Mouse (Mus musculus): Measurements from ENCODE around the gene Ctla4. TPM values are rescaled to one million over a fixed set of nuclear protein-coding genes. Genes with fewer than 3 reads are reported as not detected.

Ctla4 gene
- polyA plus RNA-seq, 1 experiment from 2014 or later, result not detected

DNA sequence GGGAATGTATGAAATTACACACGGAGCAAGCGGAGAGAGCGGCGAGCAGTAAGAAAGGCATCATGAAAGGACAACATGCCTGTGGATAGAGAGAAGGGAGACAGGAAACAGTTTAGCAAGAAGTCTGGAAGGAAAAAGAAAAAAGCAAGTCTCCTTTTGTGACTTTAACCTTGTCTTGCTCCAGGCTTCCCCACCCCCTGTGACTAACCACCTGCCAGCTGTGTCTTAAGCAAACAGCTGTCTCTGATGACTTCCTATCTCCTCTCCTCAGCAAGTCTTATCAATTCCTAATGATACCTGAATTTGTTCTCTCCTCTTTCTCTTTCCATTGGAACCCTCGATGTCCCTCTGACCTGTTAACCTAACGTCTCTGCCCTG, 34.0 kb upstream of the Ctla4 start:
- WGBS, result 79% methylated on average over 6 of the region's 6 CpGs
- DNase-seq (ENCODE audit: low spot score), result no peak

DNA sequence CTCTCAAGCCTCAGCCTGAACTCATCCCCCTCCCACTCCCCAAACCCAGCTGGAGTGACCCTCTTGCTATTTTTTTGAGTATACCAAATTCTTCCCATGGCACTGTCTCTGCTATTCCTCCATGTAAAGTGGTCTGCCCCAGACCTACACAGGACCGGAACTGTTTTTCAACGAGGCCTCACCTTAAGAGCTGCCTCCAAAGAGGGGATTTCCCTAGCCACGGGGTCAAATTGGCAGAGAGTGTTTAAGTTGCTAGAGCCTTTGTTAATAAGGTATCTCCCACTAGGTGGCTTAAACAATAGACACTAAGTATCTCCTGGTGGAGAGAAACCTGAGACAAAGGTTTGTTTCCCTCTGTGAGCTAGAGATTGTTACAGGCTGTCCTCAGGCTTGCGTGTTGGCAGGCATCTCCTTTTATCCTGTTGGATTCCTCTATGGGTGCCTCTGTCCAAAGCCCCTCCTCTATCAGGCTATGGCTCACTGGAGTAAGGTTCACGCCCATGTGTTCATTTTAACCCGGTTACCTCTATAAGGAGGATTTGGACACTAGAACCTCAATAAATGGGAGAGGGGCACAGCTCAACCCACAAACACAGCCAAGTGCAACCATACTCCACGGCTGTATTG, 33.4 kb upstream of the Ctla4 start:
- DNase-seq (ENCODE audit: low spot score) (no peak), ATAC-seq (no peak)
- Histone ChIP-seq H3K4me3 (ENCODE audit: low read depth, low read length) (no peak overlapping the region), H3K4me1 (ENCODE audit: control insufficient read depth, insufficient read depth, low read length) (peaks cover 13% of the 10 kb centered on the region), H3K27ac (ENCODE audit: low read depth, low read length) (no peak overlapping the region), H3K36me3 (ENCODE audit: control insufficient read depth, insufficient read depth, low read length) (no peaks in the 10 kb centered on the region), H3K9me3 (replicated peaks; ENCODE audit: control insufficient read depth, low read length) (no peaks in the 10 kb centered on the region), H3K9ac (ENCODE audit: low read length) (no peak overlapping the region), H3K27me3 (replicated peaks; ENCODE audit: control insufficient read depth, insufficient read depth, low read length) (no peaks in the 10 kb centered on the region), H3K4me2 (ENCODE audit: low read length) (no peak overlapping the region)
- 22% methylated on average over 7 of the region's 7 CpGs for WGBS

More for the DNA sequence above, 34.0 kb upstream of the Ctla4 start:
- H3K4me2 ChIP-seq (ENCODE audit: low read length), result no peak overlapping the region
- H3K27me3 ChIP-seq (replicated peaks; ENCODE audit: control insufficient read depth, insufficient read depth, low read length), result no peaks in the 10 kb centered on the region
- no peak for ATAC-seq
- no peaks in the 10 kb centered on the region for H3K36me3 ChIP-seq (ENCODE audit: control insufficient read depth, insufficient read depth, low read length)
- H3K4me3 ChIP-seq (ENCODE audit: low read depth, low read length), result no peak overlapping the region
- H3K9me3 ChIP-seq (replicated peaks; ENCODE audit: control insufficient read depth, low read length), result no peaks in the 10 kb centered on the region
- no peak overlapping the region for H3K9ac ChIP-seq (ENCODE audit: low read length)
- H3K27ac ChIP-seq (ENCODE audit: low read depth, low read length), result no peak overlapping the region
- H3K4me1 ChIP-seq (ENCODE audit: control insufficient read depth, insufficient read depth, low read length), result peaks cover 13% of the 10 kb centered on the region

DNA sequence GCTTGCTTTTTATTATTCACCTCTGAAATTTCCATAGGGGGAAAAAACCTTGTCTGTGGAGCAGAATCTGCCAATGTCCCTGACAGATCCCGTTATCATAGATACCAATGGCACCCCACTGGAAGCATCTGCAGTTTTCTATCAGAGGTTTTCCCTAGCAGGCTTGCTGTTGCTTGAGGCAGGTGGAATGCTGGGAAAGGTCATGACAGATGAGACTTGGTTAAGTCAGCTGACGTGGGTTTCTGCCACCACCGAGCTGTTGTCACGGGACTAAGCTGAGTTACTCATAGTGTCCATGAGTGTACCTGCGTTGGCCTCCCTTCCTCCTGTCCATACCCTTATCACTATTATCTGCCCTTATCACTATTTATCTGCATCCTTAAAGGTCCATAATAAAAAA, 32.8 kb upstream of the Ctla4 start:
- Histone ChIP-seq H3K4me2 (ENCODE audit: low read length) (no peak overlapping the region), H3K9ac (ENCODE audit: low read length) (no peak overlapping the region), H3K27me3 (replicated peaks; ENCODE audit: control insufficient read depth, insufficient read depth, low read length) (no peaks in the 10 kb centered on the region), H3K9me3 (replicated peaks; ENCODE audit: control insufficient read depth, low read length) (no peaks in the 10 kb centered on the region), H3K36me3 (ENCODE audit: control insufficient read depth, insufficient read depth, low read length) (no peaks in the 10 kb centered on the region), H3K27ac (ENCODE audit: low read depth, low read length) (no peak overlapping the region), H3K4me1 (ENCODE audit: control insufficient read depth, insufficient read depth, low read length) (peaks cover 13% of the 10 kb centered on the region), H3K4me3 (ENCODE audit: low read depth, low read length) (no peak overlapping the region)
- DNase-seq (ENCODE audit: low spot score) (no peak), ATAC-seq (no peak)
- 90% methylated on average over 5 of the region's 5 CpGs for WGBS

DNA sequence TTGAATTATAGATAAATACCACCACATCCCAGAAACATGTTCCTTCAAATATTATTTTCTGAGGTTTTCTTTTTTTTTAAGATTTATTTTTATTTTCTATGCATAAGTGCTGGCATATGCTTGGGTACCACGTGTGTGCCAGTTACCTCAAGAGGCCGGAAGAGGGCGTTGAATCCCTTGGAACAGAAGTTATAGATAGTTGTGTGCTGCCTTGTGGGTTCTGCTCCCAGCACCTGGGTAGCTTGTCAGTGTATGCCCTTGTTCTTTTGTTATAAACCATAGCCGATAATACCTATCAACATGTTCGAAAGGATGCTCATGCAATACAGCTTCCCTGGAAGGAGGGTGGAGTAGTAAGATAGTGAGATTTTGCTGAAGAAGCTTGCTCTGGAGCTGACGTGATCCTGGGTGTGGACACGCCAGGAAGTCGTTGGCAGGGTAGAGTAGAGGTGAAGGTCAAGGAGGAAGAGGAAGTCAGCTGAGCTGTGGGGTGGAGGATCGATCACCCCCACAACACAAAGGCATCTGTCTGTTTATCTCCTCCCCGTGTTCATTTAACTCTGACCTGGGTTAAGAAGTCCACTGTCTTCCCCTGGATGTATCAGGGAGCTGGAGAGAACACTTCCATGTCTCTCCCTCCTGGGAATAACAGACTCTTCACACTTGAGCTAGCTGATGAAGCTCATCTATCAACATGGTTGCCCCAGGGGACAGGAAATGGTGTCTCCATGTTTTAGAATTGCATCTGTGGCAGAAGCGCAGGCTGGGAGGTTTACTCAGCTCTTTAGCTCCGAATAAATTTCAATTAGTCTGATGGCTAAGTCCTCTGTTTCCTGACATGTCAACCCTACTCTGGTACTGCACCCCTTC, 29.2 kb upstream of the Ctla4 start:
- ATAC-seq, result no peak
- no peaks in the 10 kb centered on the region for H3K9me3 ChIP-seq (replicated peaks; ENCODE audit: control insufficient read depth, low read length)
- no peak overlapping the region for H3K27ac ChIP-seq (ENCODE audit: low read depth, low read length)
- no peak for DNase-seq (ENCODE audit: low spot score)
- no peak overlapping the region for H3K4me2 ChIP-seq (ENCODE audit: low read length)
- H3K36me3 ChIP-seq (ENCODE audit: control insufficient read depth, insufficient read depth, low read length), result no peaks in the 10 kb centered on the region
- no peaks in the 10 kb centered on the region for H3K4me1 ChIP-seq (ENCODE audit: control insufficient read depth, insufficient read depth, low read length)
- H3K9ac ChIP-seq (ENCODE audit: low read length), result no peak overlapping the region
- no peaks in the 10 kb centered on the region for H3K27me3 ChIP-seq (replicated peaks; ENCODE audit: control insufficient read depth, insufficient read depth, low read length)
- WGBS, result 87% methylated on average over 12 of the region's 12 CpGs
- H3K4me3 ChIP-seq (ENCODE audit: low read depth, low read length), result no peak overlapping the region

DNA sequence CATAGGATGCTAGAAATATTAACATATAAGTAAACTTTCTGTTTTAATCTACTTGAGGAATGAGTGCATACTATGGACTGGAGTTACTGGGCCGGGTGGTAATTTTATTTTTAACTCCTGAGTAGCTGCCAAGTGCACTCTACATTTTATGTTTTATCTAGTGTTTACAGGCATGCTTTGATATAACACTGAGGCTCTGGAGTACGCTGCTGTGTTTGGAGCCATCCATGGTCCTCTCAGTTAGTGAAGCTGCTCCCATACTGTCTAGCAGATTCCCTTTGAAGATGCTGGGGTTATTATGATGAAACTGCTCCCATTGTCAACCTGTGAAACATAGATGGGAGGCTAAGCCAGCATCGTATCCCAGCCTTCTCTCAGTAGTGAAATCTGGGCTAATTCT, 27.6 kb upstream of the Ctla4 start:
- 66% methylated on average over 3 of the region's 3 CpGs for WGBS
- no peaks in the 10 kb centered on the region for H3K36me3 ChIP-seq (ENCODE audit: control insufficient read depth, insufficient read depth, low read length)
- no peak overlapping the region for H3K4me2 ChIP-seq (ENCODE audit: low read length)
- ATAC-seq (no peak), DNase-seq (ENCODE audit: low spot score) (no peak)
- no peak overlapping the region for H3K9ac ChIP-seq (ENCODE audit: low read length)
- H3K9me3 ChIP-seq (replicated peaks; ENCODE audit: control insufficient read depth, low read length), result no peaks in the 10 kb centered on the region
- no peaks in the 10 kb centered on the region for H3K27me3 ChIP-seq (replicated peaks; ENCODE audit: control insufficient read depth, insufficient read depth, low read length)
- H3K27ac ChIP-seq (ENCODE audit: low read depth, low read length), result no peak overlapping the region
- H3K4me1 ChIP-seq (ENCODE audit: control insufficient read depth, insufficient read depth, low read length), result no peaks in the 10 kb centered on the region
- no peak overlapping the region for H3K4me3 ChIP-seq (ENCODE audit: low read depth, low read length)

DNA sequence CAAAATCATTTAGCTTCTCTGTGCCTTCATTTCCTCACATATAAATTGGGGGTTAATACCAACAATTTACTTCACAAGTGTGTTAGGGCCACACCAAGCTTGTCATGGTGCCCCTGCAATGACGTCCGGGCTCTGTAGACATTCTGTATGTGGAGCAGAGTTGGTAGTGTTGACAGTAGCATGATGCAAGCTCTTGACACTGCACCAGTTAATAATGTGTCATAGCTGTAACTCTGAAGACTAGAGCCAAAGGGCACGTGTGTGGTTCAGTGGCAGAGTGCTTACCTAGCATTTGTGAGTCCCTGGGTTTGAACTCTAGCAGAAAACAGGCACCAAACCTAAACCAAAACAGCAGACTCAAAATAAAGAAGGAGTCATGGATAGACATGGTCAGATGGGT, 27.0 kb upstream of the Ctla4 start:
- no peaks in the 10 kb centered on the region for H3K9me3 ChIP-seq (replicated peaks; ENCODE audit: control insufficient read depth, low read length)
- DNase-seq (ENCODE audit: low spot score) (no peak), ATAC-seq (no peak)
- no peaks in the 10 kb centered on the region for H3K36me3 ChIP-seq (ENCODE audit: control insufficient read depth, insufficient read depth, low read length)
- no peak overlapping the region for H3K4me2 ChIP-seq (ENCODE audit: low read length)
- 84% methylated on average over 3 of the region's 3 CpGs for WGBS
- no peak overlapping the region for H3K4me3 ChIP-seq (ENCODE audit: low read depth, low read length)
- no peak overlapping the region for H3K9ac ChIP-seq (ENCODE audit: low read length)
- H3K27ac ChIP-seq (ENCODE audit: low read depth, low read length), result no peak overlapping the region
- H3K27me3 ChIP-seq (replicated peaks; ENCODE audit: control insufficient read depth, insufficient read depth, low read length), result no peaks in the 10 kb centered on the region
- H3K4me1 ChIP-seq (ENCODE audit: control insufficient read depth, insufficient read depth, low read length), result no peaks in the 10 kb centered on the region

DNA sequence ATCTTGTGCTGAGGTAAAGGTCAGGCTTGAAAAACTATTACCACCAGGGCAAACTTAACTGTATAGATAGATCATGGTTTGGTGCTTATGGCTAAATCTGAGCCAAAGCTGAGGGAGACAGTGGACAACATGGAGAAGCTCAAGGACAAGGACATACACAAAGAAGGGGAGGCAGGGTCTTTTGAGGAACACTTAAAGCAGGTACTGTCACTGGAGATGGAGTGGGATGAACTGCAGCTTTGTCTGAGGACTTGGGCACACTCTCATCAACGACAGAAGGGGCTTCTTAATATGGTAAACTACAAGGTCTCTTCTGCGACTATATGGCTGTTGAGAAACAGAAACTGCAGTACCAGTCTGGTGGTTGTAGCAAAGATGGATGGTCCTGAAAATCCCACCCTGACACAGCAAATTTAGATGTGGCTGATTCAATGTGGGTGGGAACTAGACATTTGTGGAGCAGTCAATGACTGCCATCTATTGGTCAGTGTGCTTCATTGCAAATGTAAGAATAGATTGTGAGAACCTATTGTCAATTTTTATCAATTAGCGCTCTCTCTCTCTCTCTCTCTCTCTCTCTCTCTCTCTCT, 26.3 kb upstream of the Ctla4 start:
- Histone ChIP-seq H3K27me3 (replicated peaks; ENCODE audit: control insufficient read depth, insufficient read depth, low read length) (no peaks in the 10 kb centered on the region), H3K27ac (ENCODE audit: low read depth, low read length) (peak overlapping the region; percentile 57; the same call in 1 of the 2 replicates), H3K4me2 (ENCODE audit: low read length) (peak overlapping the region; percentile 36), H3K4me3 (ENCODE audit: low read depth, low read length) (peak overlapping the region; percentile 6; the same call in 1 of the 2 replicates), H3K4me1 (ENCODE audit: control insufficient read depth, insufficient read depth, low read length) (no peaks in the 10 kb centered on the region), H3K9me3 (replicated peaks; ENCODE audit: control insufficient read depth, low read length) (no peaks in the 10 kb centered on the region), H3K9ac (ENCODE audit: low read length) (peak overlapping the region; percentile 10), H3K36me3 (ENCODE audit: control insufficient read depth, insufficient read depth, low read length) (no peaks in the 10 kb centered on the region)
- ATAC-seq (peak; percentile 89), DNase-seq (ENCODE audit: low spot score) (peak; percentile 93)
- WGBS, result 20% methylated on average over 3 of the region's 3 CpGs

DNA sequence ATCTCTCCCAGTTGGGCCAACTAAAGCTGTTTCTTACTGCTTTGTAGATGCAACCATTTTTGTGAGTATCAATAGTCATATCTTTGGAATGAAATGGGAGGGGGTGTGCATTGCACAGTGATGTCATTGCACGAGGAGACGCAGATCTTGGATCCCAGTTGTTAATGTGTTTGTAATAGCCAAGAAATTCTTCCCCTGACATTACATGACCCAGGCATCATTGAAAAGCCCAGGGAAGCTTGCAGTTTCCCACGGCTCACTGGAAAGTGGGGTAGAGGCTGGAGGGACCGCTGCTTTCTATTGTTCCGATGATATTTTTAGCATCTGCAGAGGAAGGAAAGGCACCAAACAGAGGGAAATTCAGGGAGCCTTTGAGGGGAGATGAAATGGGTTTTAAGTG, 25.8 kb upstream of the Ctla4 start:
- H3K9ac ChIP-seq (ENCODE audit: low read length), result peak overlapping the region; percentile 10
- H3K4me1 ChIP-seq (ENCODE audit: control insufficient read depth, insufficient read depth, low read length), result no peaks in the 10 kb centered on the region

More for the DNA sequence above, 25.8 kb upstream of the Ctla4 start:
- DNase-seq (ENCODE audit: low spot score) (no peak), ATAC-seq (peak; percentile 78)
- Histone ChIP-seq H3K36me3 (ENCODE audit: control insufficient read depth, insufficient read depth, low read length) (no peaks in the 10 kb centered on the region), H3K4me2 (ENCODE audit: low read length) (peak overlapping the region; percentile 36), H3K27me3 (replicated peaks; ENCODE audit: control insufficient read depth, insufficient read depth, low read length) (no peaks in the 10 kb centered on the region), H3K27ac (ENCODE audit: low read depth, low read length) (peak overlapping the region; percentile 57), H3K9me3 (replicated peaks; ENCODE audit: control insufficient read depth, low read length) (no peaks in the 10 kb centered on the region), H3K4me3 (ENCODE audit: low read depth, low read length) (peak overlapping the region; percentile 6; the same call in 1 of the 2 replicates)
- WGBS, result 57% methylated on average over 5 of the region's 5 CpGs

All from forebrain, embryonic 14.5 days (tissue).